Mouse (Mus musculus) adrenal gland, adult 8-10 months (tissue): ENCODE measurements around the gene Sh3tc1. TPM values are rescaled to one million over a fixed set of nuclear protein-coding genes. Genes with fewer than 3 reads are reported as not detected.

Source experiments
- DNase-seq: peaks from one replicate; pipeline ENCODE4 v3.0.0; 2022
- total RNA-seq, 4 experiments: library from RNA; stranded (reverse); gene quantifications; 2 replicates each; pipeline ENCODE4 v1.2.4; 2022

Gene Sh3tc1
- 10 to 100 TPM; 34.2 to 35.9 (median 35.1) TPM for total RNA-seq

DNA sequence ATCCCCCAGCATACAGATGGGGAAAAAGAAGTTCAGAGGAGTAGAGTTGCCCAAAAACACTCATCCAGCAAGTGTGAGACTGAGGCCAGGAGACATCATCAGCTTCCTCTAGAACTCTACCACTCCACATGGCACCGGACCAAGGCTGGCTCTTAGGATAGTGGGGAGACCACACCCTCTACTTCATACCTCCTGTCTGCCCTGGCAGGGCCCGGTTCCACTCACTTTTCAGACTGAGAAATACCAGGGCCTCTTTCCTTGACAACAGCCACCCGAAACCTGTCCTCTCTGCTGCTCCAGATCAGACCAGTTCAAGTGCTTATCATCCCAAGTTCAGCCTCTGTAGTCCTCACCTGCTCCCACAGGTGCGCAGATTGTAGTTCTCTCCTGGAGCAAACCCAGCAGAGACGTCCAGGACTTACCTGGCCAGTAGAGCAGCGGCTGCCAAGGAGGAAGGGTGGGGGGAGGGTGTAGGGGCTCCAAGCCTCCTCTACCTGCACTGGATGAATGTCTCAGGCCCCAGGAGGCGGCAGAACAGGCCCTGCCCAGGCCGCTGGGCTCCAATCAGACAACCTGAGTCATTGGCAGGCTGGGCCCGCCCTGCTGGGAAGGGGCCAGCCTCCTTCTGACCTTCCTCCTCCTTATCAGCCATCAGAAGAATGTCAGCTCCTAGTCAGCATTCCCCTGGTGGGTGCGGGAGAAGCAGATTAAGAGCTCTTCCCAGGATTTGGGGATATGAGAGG, at the start of gene Sh3tc1:
TSS of gene Sh3tc1 (minus strand) at position 452 of the 743 bp plus-strand sequence.
- DNase-seq: peak; percentile 81

DNA sequence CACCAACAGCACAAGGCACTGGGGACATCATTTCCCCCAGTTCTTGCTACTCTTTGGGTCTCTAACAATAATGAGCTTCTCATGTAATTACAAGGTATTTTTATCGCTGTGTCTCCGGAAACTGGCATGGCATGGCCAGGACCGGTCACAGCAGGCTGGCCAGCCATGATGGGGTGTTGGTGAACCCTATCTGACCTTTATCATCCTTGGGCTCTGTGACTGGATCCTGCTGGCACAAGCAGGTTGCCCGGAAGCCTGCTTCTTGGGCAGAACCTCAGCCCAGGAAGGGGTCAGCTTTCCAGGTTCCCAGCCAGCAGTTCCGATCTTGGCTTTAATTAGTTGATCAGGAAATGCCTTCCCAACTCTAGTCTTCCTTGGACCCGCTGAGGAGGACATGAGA, 48.9 kb upstream of the Sh3tc1 start:
- no peak for DNase-seq

DNA sequence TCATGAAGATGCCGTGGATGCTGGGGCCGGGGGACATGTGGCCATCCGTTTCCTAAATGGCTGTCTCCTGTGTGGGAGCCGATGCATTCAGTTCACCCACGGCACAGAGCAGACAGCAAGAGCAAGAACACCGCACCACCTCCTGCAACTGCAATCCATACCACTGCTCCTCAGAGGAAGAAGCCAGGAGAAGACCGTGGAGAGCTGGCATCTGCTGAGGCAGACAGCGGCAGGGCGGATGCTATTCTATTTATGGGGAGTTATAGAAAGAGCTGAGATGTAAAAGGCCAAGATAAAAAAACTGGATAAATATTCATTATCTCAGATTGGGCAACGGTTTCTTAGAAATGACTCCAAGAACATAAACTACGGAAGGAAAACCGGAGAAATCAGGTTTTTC, 48.1 kb upstream of the Sh3tc1 start:
- no peak for DNase-seq

DNA sequence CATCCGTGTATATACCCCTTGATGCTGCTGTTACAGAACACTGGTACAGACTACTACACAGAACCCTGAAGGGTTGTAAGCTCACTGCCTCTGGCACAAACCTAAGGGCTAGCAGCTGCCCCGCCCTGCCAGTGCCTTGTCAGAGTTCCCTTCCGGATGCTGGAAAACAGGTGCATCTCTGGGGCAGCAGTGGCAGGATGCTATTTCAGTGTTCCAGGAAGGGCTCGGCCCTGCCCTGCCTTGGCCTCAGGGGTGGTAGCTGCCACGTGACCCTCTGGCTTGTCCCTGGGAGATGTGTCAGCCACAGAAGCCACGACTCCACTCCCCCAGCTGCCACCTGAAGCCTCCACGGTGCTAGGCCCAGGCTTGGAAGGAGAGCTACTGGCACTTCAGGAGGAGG, 46.1 kb upstream of the Sh3tc1 start:
- DNase-seq: no peak

DNA sequence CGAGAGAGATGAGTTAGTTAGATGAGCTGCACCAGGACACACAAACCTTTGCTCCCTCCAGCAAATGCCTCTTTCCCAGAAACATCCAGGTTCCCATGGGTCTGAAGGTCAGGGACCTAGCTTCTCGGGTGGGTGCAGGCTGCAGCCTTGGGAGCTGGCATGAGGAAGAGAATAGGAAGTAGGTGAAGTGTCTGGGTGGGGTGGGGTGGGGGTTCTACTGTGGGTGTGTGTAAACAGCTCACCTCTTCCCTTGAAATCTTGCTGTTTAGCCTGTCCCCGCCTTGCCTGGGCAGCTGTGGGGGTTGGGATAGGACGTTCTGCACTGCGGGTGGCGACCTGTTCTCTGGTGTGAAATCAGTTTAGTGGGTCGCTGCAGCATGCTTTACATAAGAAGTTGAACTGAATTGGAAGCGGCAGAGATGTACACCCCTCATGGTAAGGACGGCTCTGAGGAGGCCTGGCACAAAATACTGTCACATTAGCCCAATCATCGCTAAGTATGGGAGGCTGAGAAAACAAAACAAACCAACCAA, 42.9 kb upstream of the Sh3tc1 start:
- DNase-seq: no peak

DNA sequence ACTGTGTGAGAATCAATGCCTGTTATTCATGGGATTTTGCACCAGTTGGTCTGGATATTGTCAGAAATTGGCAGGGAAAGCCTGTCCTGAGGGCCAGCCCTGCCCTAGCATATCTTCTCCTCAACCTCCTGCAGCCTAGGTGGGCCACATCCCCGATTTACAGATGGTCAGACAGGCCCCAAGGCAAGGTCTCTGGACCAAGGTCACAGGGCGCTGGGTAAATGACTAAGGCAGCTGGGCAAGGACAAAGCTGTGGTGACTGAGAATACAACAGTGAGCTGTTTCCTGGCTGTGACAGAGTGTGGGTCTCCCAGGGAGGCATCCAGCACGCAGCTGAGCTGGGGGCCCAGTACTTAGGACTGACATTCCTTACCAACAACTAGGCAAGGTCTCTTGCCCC, 41.3 kb upstream of the Sh3tc1 start:
- DNase-seq: peak; percentile 48

DNA sequence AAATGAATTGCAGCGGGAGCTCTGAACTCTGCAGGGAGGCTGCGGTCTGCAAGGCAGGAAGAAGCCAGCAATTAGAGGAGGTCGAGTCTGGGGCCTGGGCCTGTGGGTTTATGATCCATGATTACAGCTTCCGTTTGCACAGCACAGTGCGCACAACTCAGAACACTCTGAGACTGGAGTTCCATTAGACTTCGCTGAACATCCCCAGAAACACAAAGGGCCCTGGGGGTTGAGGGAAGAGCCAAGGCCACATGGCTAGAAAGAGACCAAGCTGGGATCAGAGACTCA, 34.3 kb upstream of the Sh3tc1 start:
- DNase-seq: no peak

DNA sequence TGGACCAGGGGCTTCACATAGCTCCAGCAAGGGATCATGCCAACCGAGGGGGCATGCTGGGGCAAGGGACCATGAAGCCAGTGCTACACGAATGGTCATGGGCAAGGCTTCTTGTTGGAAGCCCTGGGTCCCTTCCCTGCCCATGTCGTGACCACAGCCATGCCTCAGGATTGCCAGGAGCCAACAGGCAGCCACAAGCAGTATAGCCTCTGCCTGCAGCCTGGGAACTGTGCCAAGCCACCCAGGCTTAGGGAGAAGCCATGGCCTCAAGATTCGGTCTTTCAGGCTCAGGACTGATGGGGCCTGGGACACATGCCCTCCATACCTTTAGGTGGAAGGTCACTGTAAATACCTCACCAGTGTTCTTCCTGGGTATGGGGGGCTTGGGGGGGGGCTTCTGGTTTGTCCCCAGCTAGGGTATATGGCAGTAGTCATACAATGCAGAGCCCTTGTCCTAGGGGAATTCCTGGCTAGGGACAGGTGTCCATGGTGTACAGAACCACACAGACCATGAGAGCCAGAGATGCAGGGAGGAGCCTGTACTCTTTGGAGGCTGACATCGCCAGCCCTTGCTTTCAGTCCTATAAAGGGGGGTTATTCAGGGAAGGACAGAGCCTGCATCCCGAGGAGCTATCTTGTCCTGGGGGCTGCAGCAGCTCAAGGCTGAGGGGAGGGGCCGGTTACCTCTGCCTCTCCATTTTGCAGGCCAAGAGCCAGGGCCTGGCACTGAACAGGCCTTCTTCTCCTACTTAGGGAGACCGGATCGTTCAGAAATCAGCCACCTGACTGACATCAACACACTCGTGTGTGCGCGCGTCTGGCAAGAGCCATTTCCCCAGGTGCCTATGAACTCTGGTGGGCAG, 33.7 kb upstream of the Sh3tc1 start:
- DNase-seq: no peak

DNA sequence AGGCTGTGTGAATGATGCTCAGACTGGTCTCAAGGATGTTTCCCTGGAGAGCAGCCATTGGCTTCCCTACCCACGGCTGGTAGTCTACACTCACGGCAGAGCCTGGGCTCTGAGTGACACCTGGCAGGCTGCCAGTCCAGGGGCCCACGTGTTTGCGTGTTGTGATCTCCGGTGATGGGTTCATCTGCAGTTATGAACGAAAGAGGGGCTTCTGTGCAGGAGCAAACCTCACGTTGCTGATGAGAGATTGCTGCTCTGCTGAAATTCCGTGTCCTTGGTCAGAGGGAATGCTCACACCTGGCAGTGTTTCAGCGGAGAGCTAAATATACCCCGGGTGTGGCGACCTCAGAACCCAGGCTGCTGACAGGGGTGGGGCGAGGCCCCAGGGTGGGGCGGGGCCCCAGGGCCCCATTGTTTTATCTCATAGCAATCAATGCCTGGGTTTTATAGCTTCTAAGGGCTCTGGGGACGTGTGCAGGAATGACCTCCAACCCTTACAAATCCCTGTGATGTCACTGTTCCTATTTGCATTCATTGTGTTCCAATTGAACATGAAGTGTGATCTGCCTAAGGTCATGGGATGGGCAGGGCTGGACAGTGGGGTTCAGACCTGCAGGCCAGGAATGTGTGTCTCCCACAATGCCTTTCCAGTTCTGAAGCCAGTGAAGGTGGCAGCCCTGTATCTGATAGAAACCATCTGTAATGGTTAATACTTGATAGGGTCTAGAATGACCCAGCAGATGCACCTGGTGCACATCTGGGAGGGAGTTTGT, 31.3 kb upstream of the Sh3tc1 start:
- DNase-seq: peak; percentile 79

DNA sequence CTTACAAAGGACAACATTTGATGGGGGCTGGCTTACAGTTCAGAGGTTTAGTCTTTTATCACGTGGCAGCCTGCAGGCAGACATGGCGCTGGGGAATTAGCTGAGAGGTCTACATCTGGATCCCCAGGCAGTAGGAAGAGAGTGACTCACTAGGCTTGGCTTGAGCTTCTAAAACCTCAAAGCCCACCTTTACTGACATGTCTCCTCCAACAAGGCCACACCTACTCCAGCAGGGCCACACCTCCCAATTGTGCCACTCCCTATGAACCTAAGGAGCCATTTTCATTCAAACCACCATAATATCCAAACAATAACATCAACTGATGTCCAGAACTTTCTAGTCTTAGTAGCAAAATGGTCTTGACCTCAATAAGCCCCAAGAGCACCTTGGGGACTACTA, 30.5 kb upstream of the Sh3tc1 start:
- DNase-seq: no peak

DNA sequence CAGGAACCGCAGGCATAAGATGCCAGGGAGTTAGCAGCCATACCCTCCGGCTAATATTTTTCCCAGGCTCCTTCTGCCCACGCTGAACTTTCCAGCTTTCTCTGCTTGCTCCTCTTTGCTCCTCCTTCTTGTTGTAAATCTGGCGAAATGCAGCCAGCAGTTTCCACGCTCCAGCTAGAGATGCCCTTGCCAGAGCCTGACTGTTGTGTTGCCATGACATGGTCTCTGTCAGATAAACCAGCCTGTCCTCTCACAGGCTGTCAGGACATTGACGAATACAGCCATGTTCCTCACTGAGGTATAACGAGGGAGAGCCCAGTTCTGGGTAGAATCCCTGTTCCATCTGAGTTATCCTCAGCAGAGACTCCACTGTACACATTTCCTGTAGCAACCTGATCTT, 29.2 kb upstream of the Sh3tc1 start:
- no peak for DNase-seq

DNA sequence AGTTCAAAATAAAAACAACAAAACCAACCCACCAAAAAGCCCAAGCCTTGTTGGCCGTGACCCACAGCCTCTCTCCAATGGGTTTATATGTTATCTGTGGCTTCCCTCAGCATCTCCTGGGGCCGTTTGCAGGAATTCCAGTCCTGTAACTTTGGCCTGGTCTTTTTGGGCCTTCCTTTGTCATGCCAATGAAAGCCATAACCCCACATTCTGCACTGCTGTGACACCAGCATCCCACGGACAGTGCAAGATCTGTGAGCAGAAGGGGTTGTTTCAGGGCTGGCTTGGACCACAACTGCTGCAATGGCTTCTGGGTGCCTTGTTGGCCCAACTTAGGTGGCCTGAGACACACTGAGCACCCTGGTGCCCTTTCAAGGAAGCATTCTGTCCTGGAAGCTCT, 28.7 kb upstream of the Sh3tc1 start:
- DNase-seq: no peak

DNA sequence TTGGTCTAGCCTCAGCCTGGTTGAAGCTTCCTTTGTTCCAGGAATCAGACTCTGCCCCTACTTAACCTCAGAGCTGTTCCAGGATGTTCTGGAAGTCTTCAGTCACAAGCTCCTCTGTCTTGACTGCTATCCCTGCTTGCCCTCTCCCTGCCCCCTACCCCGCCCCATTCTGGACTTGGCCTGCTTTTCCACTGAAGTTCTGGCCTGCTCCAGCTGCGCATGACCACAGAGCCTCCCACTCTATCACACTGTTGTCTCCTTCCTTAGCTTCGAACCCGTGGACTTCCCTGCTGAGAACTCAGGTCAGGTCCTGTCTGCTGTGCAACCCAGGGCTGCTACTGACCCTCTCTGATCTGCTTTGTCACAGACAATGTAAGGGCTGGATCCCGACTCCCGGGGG, 26.1 kb upstream of the Sh3tc1 start:
- no peak for DNase-seq

DNA sequence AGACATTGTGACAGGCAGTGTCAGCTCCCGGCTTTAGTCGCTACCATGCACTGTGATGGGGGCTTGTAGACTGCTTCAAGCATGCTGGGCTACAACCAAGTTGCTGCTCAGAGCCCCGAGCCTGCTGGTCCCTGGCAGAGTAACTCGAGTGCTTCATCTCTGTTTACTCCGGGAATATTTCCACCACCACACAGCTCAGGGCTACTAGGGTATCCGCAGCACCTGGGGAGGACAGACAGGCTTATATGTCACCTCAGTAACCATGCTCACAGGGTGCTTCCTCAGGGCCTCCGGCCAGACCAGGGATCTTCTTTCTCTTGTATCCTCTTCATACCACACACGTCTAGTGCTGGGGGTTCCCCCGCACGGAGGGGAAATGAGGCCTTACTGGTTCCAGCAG, 23.1 kb upstream of the Sh3tc1 start:
- no peak for DNase-seq

DNA sequence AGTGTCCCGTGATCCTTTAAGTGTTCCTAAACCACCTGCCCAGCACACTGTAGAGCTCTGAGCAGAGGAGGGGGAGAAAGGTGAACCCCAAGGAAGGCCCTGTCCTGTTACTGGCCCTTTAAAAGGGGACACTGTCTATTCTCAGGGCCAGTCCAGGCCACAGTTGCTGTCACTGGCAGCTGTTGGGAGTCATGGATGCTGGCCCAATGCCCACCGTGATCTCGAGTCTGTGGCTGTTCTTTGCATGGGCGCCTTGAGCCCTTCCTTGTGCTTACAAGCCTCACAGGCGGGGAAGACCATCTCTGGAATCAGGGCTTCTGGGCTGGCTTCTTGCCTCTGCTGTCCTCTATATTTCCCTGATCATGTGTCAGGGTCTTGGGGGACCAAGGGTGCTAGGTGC, 22.6 kb upstream of the Sh3tc1 start:
- DNase-seq: peak; percentile 55

DNA sequence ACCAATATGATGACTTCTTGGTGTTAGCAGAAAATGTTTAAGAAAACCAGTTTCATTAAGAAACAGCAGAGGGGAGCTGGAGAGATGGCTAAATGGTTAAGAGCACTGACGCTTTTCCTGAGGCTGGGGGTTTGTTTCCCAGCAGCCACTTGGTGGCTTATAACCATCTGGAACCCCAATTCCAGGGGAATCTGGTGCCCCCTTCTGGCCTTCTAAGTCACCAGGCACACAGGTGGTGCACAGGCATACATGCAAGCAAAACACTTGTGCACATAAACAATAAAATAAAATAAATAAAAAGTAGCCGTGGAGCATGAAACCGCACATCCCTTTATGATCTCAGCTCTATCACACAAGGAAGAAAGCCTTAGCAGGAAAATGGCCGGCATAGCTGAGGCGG, 21.5 kb upstream of the Sh3tc1 start:
- no peak for DNase-seq

DNA sequence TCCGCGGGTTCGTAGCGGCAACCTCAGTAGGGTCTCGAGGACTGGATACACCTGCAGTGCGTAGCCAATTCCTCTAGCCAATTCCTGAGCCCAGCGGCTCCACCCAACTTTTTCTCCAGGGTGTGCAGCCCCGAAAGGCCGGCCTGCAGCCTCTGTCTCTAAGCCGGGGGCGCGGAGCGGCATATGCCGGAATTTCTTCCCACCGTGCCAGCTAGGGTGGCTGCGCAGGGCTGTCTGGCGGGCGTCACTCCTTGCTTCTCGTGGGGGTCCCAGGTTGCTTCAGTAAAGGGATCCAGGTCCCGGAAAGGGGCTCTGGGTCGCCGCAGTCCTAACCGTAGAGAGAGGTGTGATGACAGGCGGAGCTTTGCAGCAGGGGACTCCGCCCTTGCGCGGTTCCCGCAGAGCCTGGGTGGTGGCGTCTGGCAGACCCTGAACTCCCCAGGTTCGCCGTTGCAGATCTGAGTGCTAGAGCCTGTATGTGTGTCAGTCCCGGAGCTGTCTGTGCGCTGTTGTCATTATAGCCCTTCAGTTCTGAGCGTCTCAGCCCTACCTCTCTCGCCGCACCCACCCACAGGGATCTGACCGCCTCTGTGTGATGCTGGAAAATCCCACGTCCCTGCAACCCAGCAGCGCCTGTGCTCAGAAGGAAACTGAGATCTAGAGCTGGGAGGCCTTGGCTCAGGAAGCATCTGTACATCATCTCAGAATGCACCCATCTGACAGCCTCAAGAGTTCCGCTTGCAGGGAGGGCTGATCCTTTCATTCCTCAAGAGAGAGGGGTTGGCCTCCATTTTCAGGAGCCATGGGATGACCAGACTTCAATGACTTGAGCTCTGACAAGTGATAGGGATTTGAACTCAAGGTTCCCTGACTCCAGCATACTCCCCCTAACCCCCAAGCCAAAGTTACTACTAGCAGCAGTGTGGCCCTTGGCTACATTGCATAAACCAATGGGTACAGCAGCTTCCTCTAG, 18.6 kb upstream of the Sh3tc1 start:
- no peak for DNase-seq

DNA sequence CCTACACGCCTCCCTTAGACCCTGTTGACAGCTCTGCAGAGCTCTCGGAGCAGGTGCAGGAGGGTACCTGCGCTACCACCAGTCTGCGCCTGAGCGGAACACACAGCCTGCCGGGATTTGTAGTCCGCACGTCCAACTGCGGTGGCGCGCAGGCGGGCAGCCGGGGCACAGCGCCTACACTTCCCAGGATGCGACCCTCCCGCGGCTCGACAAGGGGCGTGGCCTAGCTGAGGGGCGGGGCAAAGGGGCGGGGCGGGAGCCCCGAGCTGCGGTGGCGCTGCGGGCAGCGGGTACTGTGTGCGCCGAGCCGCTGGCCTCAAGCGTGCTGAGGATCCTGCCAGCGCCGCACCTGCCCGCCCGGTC, 17.8 kb upstream of the Sh3tc1 start, which contains the start of gene Ablim2:
TSS of gene Ablim2 (plus strand) at position 242 of the 363 bp plus-strand sequence.
- peak; percentile 91 for DNase-seq

DNA sequence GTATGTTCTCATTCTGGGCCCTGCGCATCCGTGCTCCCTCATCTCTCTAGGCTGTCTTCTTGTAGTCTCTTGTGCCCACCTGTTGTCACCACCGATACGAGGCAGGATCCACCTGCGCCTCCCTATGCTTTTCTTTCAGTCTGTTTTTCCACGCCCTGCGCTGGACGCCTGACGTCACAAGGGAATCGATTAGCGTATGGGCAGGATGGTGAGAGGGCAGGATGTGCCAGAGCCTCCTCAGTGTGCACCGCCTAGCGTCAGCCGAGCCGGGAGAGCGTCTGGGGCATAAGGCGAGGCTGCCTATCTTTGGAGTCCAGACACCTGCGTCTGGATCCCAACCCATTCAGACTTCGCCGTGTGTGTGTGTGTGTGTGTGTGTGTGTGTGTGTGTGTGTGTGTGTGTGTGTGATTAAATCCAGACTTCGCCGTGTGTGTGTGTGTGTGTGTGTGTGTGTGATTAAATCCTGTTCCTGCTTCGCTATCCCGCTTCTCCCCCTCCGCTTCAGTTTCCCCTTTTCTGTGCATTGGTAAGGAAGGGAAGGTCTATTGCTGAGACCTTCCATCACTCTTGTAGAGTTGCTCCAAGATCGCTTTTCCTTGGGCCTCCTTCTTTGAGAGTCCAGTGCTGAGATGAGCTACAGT, 17.3 kb upstream of the Sh3tc1 start:
- DNase-seq: peak; percentile 55

DNA sequence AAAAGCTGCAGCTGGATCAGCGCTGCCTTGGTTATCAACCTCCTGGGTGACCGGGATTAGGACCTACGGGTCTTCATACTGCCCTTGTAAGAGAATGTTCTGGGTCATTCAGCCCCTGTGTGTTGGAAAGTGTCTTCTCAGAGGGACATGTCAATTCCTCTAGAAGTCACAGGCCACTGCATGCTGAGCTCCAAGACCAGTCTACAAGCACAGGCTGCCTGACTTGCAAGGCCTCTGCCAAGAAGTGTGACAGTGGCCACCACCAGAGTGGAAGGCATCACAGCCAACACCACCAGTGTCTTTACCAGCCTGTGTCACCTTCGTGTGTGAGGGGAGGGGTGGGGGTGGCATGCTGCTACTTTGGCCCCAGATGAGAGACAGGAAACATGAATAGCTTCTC, 16.2 kb upstream of the Sh3tc1 start:
- no peak for DNase-seq

DNA sequence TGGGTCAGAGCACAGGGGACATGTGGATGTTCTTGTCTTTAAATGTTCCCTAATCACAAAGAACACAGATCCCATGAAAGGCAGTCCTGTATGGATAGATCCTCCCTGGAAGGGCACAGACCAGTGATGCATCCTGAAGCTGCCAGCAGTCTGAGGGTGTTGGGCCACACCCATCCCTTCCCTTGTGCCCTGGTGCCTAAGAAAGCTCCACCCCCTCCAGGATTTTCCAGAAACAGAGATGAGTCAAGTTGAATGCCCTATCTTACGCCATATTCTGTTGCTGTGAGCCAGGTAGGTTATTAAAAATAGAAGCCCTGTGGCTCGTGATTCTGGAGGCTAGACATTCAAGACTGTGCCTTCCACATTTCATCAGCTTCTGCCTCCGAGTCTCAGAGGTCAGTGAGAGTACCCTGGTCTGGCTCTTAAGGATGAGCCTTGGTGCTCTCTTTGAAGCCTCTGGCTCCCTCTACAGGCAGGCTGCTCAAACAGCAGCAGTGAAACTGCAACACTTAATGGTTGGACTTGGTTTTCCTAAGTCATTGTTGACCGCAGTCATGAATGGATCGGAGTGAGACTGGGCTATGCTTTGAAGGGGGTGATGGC, 15.4 kb upstream of the Sh3tc1 start:
- DNase-seq: peak; percentile 54
